Mouse (Mus musculus): Measurements from ENCODE around the gene Hist1h3f.
"Not testable (repeated sequence)": the region's sequence is repeated elsewhere in the genome, so short reads cannot be mapped to it uniquely, and the experiment has no call there.

GRCm38 (mm10) chr13:23533560-23534367 is 10.1 kb upstream of the Hist1h3f start, which contains the start of gene Hist1h2af:
- not testable (repeated sequence) for TF ChIP-seq NRF1 (IDR thresholded peaks at IDR 0.05; ENCODE audit: insufficient read depth, low read depth, low read length, poor library complexity, severe bottlenecking); CTCF (IDR thresholded peaks at IDR 0.05 in 2 of 3, conservative IDR thresholded peaks at IDR 0.05 in 1 of 3; ENCODE audit: control insufficient read depth in 1 of 3, insufficient read depth in 1 of 3, low read depth in 2 of 3, low read length in 3 of 3, poor library complexity in 1 of 3, severe bottlenecking in 1 of 3); ELF1 (IDR thresholded peaks at IDR 0.05; ENCODE audit: low read depth, low read length); MAX (IDR thresholded peaks at IDR 0.05; ENCODE audit: low read length); SIN3A (IDR thresholded peaks at IDR 0.05; ENCODE audit: low read length); MEF2A (IDR thresholded peaks at IDR 0.05; ENCODE audit: extremely low read depth, insufficient replicate concordance, low read depth, low read length, poor library complexity, severe bottlenecking); MAFK (IDR thresholded peaks at IDR 0.05; ENCODE audit: borderline replicate concordance, low read depth, low read length); MYC (IDR thresholded peaks at IDR 0.05; ENCODE audit: low read depth, low read length); GABPA (IDR thresholded peaks at IDR 0.05; ENCODE audit: low read depth, low read length); RAD21 (IDR thresholded peaks at IDR 0.05; ENCODE audit: low read depth, low read length)
- peak; percentile 66 to 74; a peak in 3 of 4 replicates for TF ChIP-seq POLR2A (IDR thresholded peaks at IDR 0.05; ENCODE audit: control insufficient read depth in 1 of 2, insufficient read depth in 1 of 2, low read depth in 1 of 2, low read length in 2 of 2, poor library complexity in 1 of 2)

All from MEL (cell line).